Mouse (Mus musculus): ENCODE data around the gene Slc27a5. TPM values are rescaled to one million over a fixed set of nuclear protein-coding genes. Genes with fewer than 3 reads are reported as not detected.

The Slc27a5 gene
- total and polyA plus RNA-seq, 3 experiments, result 0.13 TPM; not detected in 2

- TF ChIP-seq TCF12 (IDR thresholded peaks at IDR 0.05; ENCODE audit: low read depth, low read length) (no peak), MAFK (IDR thresholded peaks at IDR 0.05; ENCODE audit: borderline replicate concordance, low read depth, low read length) (no peak), BHLHE40 (IDR thresholded peaks at IDR 0.05; ENCODE audit: borderline replicate concordance, low read depth, low read length) (no peak), MYB (IDR thresholded peaks at IDR 0.05; ENCODE audit: low read depth, low read length) (peak; percentile 69; the same call in 1 of the 2 replicates)
These were observed 26.1 kb upstream of the Slc27a5 start (continued) for GRCm38 (mm10) chr7:13023928-13024731.

GRCm38 (mm10) chr7:13022773-13023535 is 25.0 kb upstream of the Slc27a5 start:
- H3K36me3 ChIP-seq (ENCODE audit: control insufficient read depth in 1 of 2, insufficient read depth in 2 of 2, low read length in 2 of 2), result peaks cover 21 to 22% of the 10 kb centered on the region in 2 experiments
- H3K4me3 ChIP-seq (ENCODE audit: control insufficient read depth in 1 of 2, insufficient read depth in 1 of 2, low read depth in 2 of 2, low read length in 2 of 2), result peak overlapping the region; percentile 82 to 86
- H3K79me2 ChIP-seq (ENCODE audit: control insufficient read depth, insufficient read depth, low read length, poor library complexity), result peaks cover 32% of the 10 kb centered on the region
- H3K9me3 ChIP-seq (replicated peaks; ENCODE audit: insufficient read depth, low read length), result no peaks in the 10 kb centered on the region
- H3K9ac ChIP-seq (ENCODE audit: control insufficient read depth, low read depth, low read length, poor library complexity, severe bottlenecking), result peak overlapping the region; percentile 66
- DNase-seq (ENCODE audit: low read depth, low spot score), result peak; percentile 93
- peaks cover 2 to 10% of the 10 kb centered on the region in 2 experiments; a peak in 3 of 4 replicates for H3K27me3 ChIP-seq (ENCODE audit: control insufficient read depth in 1 of 2, insufficient read depth in 2 of 2, low read length in 2 of 2)
- peaks cover 2 to 23% of the 10 kb centered on the region in 2 experiments; a peak in 3 of 4 replicates for H3K4me1 ChIP-seq (ENCODE audit: control insufficient read depth in 1 of 2, insufficient read depth in 2 of 2, low read length in 2 of 2)
- H3K27ac ChIP-seq (ENCODE audit: control insufficient read depth, low read depth, low read length), result peak overlapping the region; percentile 85
- peak in 1 of 2 experiments; percentile 19; a peak in 1 of 4 replicates for TF ChIP-seq EP300 (IDR thresholded peaks at IDR 0.05; ENCODE audit: low read depth in 1 of 2, low read length in 2 of 2)
- peak in 1 of 2 experiments; percentile 45; a peak in 2 of 4 replicates for TF ChIP-seq POLR2A (IDR thresholded peaks at IDR 0.05; ENCODE audit: control insufficient read depth in 1 of 2, insufficient read depth in 1 of 2, low read depth in 1 of 2, low read length in 2 of 2, poor library complexity in 1 of 2)
- peak; percentile 98 for TF ChIP-seq MAX (IDR thresholded peaks at IDR 0.05; ENCODE audit: low read length)
- peak; percentile 52 for TF ChIP-seq NELFE (IDR thresholded peaks at IDR 0.05; ENCODE audit: low read depth, low read length)
- TF ChIP-seq SIN3A (IDR thresholded peaks at IDR 0.05; ENCODE audit: low read length), result peak; percentile 69; the same call in 1 of the 2 replicates
- TF ChIP-seq MYC (IDR thresholded peaks at IDR 0.05; ENCODE audit: low read depth, low read length), result peak; percentile 74; the same call in 1 of the 2 replicates
- no peak for TF ChIP-seq TBP (IDR thresholded peaks at IDR 0.05; ENCODE audit: low read depth, low read length)
- 0 out of 2 replicates have a peak, but pooled peaks have one; percentile 28 for TF ChIP-seq ELF1 (IDR thresholded peaks at IDR 0.05; ENCODE audit: low read depth, low read length)
- peak; percentile 94 for TF ChIP-seq MXI1 (IDR thresholded peaks at IDR 0.05; ENCODE audit: low read depth, low read length)
- TF ChIP-seq GABPA (IDR thresholded peaks at IDR 0.05; ENCODE audit: low read depth, low read length), result no peak
- no peak for TF ChIP-seq CHD2 (IDR thresholded peaks at IDR 0.05; ENCODE audit: low read length)
- no peak for TF ChIP-seq ZKSCAN1 (IDR thresholded peaks at IDR 0.05; ENCODE audit: low read depth, low read length)
- TF ChIP-seq KAT2A (conservative IDR thresholded peaks at IDR 0.05; ENCODE audit: low read depth, low read length), result no peak
- peak; percentile 73 for TF ChIP-seq USF1 (IDR thresholded peaks at IDR 0.05; ENCODE audit: low read depth, low read length)
- no peak for TF ChIP-seq GATA1 (IDR thresholded peaks at IDR 0.05; ENCODE audit: low read depth, low read length)
- 0 out of 2 replicates have a peak, but pooled peaks have one; percentile 24 for TF ChIP-seq TCF12 (IDR thresholded peaks at IDR 0.05; ENCODE audit: low read depth, low read length)
- no peak for TF ChIP-seq RAD21 (IDR thresholded peaks at IDR 0.05; ENCODE audit: low read depth, low read length)
- no peak for TF ChIP-seq USF2 (IDR thresholded peaks at IDR 0.05; ENCODE audit: borderline replicate concordance in 1 of 2, insufficient read depth in 1 of 2, low read depth in 1 of 2, low read length in 2 of 2)

Measured in MEL (cell line).